Mouse (Mus musculus) midbrain, embryonic 14.5 days (tissue): ENCODE measurements around the gene Usp43. TPM values are rescaled to one million over a fixed set of nuclear protein-coding genes. Genes with fewer than 3 reads are reported as not detected.

Experiments used
- ATAC-seq: fragments of 200-750 bp; cut with Nextera tagmentation; 2 replicates; pipeline ENCODE4 v1.8.0; 2017; ENCODE audit warnings: moderate number of reproducible peaks, moderate library complexity; ENCODE audit not compliant: low FRiP score, low TSS enrichment
- DNase-seq: peaks from one replicate; pipeline ENCODE4 v3.0.0-alpha.2; 2015
- H3K27ac ChIP-seq: fragments of 300-500 bp; sonication (generic); replicated peaks from 2 replicates; pipeline ENCODE4 v1.5.1; 2014; ENCODE audit warnings: mild to moderate bottlenecking, low read depth, low read length, moderate library complexity
- H3K27me3 ChIP-seq: fragments of 300-500 bp; sonication (generic); 2 replicates; pipeline ENCODE4 v1.6.1; 2014; ENCODE audit warnings: low read length, control low read depth, mixed read lengths; ENCODE audit not compliant: control insufficient read depth, insufficient read depth
- H3K36me3 ChIP-seq: fragments of 300-500 bp; sonication (generic); 2 replicates; pipeline ENCODE4 v1.6.1; 2014; ENCODE audit warnings: low read length, control low read depth; ENCODE audit not compliant: control insufficient read depth, insufficient read depth
- H3K4me1 ChIP-seq: fragments of 300-500 bp; sonication (generic); 2 replicates; pipeline ENCODE4 v1.6.1; 2014; ENCODE audit warnings: mild to moderate bottlenecking, antibody characterized with exemption, low read length, control low read depth; ENCODE audit not compliant: control insufficient read depth, insufficient read depth
- H3K4me2 ChIP-seq: fragments of 300-500 bp; sonication (generic); 2 replicates; pipeline ENCODE4 v1.6.1; 2014; ENCODE audit warnings: mild to moderate bottlenecking, low read length, moderate library complexity
- H3K4me3 ChIP-seq: fragments of 300-500 bp; sonication (generic); replicated peaks from 2 replicates; pipeline ENCODE4 v1.5.1; 2014; ENCODE audit warnings: low read depth, low read length
- H3K9ac ChIP-seq: fragments of 300-500 bp; sonication (generic); replicated peaks from 2 replicates; pipeline ENCODE4 v1.6.1; 2014; ENCODE audit warnings: mild to moderate bottlenecking, low read length, moderate library complexity
- H3K9me3 ChIP-seq: fragments of 300-500 bp; sonication (generic); 2 replicates; pipeline ENCODE4 v1.6.1; 2016; ENCODE audit warnings: low read length, control low read depth, mixed read lengths; ENCODE audit not compliant: control insufficient read depth
- WGBS: fragments of 180-500 bp; shearing (Covaris S2); extraction: QIAGEN DNeasy Blood & Tissue Kit; methylation state at CpG from one replicate; pipeline ENCODE4 v1.1.7; 2014; 5-methylcytosine and 5-hydroxymethylcytosine counted together
- polyA plus RNA-seq: library from polyadenylated mRNA; unstranded; fragments of >200 nt; fragmentation: Nextera tagmentation; extraction: Ambion mirVana; gene quantifications from 2 replicates; pipeline ENCODE4 v1.2.1, GENCODE M21; 2014

Usp43 gene
- polyA plus RNA-seq: 0.21 and 0.27 TPM in 2 replicates

DNA sequence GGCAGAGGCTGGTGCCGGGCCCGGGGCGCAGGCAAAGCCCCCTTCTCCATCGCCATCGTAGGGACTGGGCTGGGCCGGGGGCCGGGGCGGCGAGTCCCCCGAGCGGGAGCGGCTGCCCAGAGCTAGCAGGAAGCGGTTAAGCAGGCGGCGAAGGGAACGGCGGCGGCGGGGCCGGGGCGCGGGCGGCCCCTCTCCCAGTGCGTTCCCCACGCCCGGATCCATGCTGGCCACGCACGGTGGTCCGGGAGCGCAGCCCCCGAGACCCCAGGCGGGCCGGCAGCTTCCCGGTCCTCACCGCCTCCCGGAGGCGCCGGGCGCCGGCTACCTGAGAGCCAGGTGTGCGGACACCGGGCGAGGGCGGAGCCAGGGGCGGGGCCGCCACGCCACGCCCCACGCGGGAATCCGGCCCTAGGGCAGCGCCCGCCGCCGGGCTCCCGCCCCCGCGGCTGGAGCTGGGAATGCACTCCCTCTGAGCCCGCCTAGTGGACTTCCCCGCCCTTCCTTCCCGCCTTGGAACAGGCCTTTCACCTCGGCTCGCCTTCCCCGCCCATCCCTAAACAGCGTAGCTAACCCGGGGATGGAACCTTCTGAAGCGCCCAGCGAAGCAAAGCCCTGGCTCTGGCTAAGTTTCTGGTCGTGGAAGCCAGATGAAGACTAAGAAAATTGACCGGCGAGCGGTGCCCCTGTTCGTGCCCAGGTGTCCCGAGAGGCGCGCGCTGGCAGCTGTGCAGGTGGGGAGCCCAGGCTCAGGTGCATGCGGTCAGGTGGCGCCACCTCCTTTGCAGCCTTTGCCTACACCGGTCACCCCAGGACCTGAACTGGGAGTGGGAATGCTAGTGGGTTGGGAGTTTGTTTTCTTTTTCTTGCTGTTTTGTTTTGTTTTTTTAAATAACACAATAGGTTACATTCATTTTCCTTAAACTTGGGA is at the start of gene Usp43:
Gene Usp43, minus strand, starts transcription at position 327 of the 928 bp plus-strand sequence.
- DNase-seq: peak; percentile 58
- under 1% methylated on average over 70 of the region's 80 CpGs for WGBS
- H3K4me1 ChIP-seq: peaks cover 10% of the 10 kb centered on the region; the same call in 1 of the 2 replicates
- peak; percentile 37 for ATAC-seq
- peak within 1 kb of the TSS; percentile 63 for H3K9ac ChIP-seq
- peak within 1 kb of the TSS; percentile 66 for H3K4me3 ChIP-seq
- H3K9me3 ChIP-seq: no peaks in the 10 kb centered on the region
- H3K36me3 ChIP-seq: no peaks in the 10 kb centered on the region
- H3K27ac ChIP-seq: no peak within 1 kb of the TSS
- H3K27me3 ChIP-seq: peaks cover 24% of the 10 kb centered on the region
- H3K4me2 ChIP-seq: peak within 1 kb of the TSS; percentile 100

DNA sequence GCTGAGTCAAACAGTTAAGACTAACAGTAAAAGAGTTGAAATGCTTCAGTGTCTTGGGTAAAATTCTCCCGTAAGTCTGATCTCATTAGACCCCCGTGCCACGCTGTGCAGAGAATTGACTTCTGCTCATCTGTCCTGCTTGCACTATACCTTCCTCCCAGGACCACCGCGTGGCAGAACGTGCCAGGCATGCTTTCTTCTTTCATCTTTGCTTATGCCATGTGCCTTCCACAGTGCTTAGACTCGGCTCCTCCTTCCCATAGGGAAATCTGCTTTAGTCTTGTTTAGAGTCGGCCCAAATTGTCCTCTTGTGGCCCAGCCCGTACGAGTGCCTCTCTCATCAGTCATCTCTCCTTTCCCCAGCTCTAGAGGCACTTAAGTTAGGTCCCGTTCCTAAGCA is 45.9 kb upstream of the Usp43 start:
- no peaks in the 10 kb centered on the region for H3K9me3 ChIP-seq
- DNase-seq (no peak), ATAC-seq (no peak)
- no peak overlapping the region for H3K27ac ChIP-seq
- H3K4me2 ChIP-seq: no peak overlapping the region
- peaks cover 14% of the 10 kb centered on the region for H3K36me3 ChIP-seq
- no peak overlapping the region for H3K9ac ChIP-seq
- H3K4me3 ChIP-seq: no peak overlapping the region
- 53% methylated on average over 11 of the region's 11 CpGs for WGBS
- H3K27me3 ChIP-seq: no peaks in the 10 kb centered on the region
- H3K4me1 ChIP-seq: peaks cover 20% of the 10 kb centered on the region; the same call in 1 of the 2 replicates

DNA sequence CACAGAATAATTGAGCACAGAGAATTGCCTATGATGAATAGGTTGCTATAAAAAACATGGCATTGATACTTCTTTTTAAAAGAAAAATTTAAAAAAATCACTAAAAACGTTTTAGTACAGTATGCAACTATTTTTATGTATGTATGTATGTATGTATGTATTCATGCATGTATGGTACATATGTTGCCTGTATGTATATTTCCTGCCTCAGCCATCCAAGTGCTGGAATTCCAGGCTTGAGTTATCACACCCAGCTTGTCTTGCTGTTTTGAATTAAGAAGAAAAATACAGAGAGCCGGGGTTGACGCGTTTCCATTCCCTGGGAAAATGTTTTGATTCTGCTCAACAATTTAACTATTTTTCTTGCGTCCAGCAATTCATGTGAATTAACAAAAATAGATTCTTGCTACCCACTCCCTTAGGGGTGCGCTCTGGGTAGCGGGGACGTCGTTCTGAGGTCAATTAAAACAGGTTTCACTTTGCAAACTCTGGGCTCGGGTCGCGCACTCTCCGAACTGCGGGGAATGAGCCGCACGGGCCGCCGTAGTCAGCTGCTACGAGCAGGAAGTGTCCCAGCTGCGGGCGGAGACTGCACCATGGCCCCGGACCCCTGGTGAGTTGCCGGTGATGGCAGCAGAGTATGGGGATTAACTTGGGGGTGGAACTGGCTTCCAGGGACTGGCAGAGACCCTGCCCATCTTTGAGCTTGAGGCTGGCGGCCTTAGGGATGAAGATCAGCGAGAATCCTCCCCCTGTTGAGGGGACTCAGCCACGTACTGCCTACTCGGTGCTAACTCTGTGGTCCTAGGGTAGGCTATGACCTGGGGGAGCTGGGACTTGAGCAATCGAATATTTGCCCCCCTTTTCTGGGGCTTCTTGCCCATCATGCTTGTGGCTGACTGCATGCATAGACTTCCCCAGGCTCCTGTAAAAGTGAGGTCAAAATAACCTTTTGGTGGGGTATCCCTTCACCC is 44.2 kb upstream of the Usp43 start, which contains the start of gene Stx8:
Gene Stx8, plus strand, starts transcription at position 289 of the 974 bp plus-strand sequence.
- DNase-seq (peak; percentile 92), ATAC-seq (peak; percentile 71; the same call in 1 of the 2 replicates)
- H3K9me3 ChIP-seq: no peaks in the 10 kb centered on the region
- peaks cover 20% of the 10 kb centered on the region; the same call in 1 of the 2 replicates for H3K4me1 ChIP-seq
- H3K4me3 ChIP-seq: peak within 1 kb of the TSS; percentile 72
- H3K27me3 ChIP-seq: no peaks in the 10 kb centered on the region
- H3K4me2 ChIP-seq: peak within 1 kb of the TSS; percentile 79
- peak within 1 kb of the TSS; percentile 70 for H3K9ac ChIP-seq
- H3K36me3 ChIP-seq: peaks cover 11% of the 10 kb centered on the region; the same call in 1 of the 2 replicates
- no peak within 1 kb of the TSS for H3K27ac ChIP-seq
- under 1% methylated on average over 28 of the region's 28 CpGs for WGBS

DNA sequence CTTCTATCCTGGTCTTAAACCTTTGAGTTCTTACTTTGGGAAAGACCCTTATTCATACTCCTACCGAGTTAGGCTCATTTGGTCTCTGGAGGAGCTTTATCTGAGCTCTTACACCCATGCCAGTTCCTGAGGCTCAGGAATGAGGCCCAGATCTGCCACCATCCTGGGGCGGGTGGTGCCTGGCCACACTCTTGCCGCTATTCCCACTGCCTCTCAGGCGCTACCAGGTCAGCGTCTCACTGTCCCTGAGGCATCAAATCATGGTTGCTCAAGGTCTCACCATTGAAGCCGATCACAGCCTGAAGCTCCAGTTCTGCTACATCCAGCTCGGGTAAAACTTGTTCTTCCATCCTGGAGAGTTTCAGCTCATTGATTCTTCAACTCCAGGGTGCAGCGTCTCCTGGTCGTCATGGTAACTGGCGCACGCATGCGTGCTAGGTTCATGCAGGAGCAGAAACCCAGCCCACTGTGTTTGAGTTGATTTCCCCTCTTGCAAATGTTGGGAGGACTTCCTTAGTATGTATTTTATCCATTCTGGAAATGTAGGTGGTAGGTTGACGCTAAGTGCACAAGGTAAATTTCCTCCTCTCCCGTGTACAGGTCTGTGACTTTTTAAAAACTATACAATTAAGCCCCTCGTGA is 43.4 kb upstream of the Usp43 start, which contains the start of gene Cfap52:
Gene Cfap52, minus strand, starts transcription at position 410 of the 642 bp plus-strand sequence.
- Histone ChIP-seq H3K4me3 (peak within 1 kb of the TSS; percentile 72), H3K9ac (peak within 1 kb of the TSS; percentile 70), H3K4me1 (peaks cover 20% of the 10 kb centered on the region; the same call in 1 of the 2 replicates), H3K27me3 (no peaks in the 10 kb centered on the region), H3K4me2 (peak within 1 kb of the TSS; percentile 79), H3K36me3 (peaks cover 5% of the 10 kb centered on the region; the same call in 1 of the 2 replicates), H3K9me3 (no peaks in the 10 kb centered on the region), H3K27ac (no peak within 1 kb of the TSS)
- 6% methylated on average over 15 of the region's 15 CpGs for WGBS
- DNase-seq (peak; percentile 92), ATAC-seq (no peak)

DNA sequence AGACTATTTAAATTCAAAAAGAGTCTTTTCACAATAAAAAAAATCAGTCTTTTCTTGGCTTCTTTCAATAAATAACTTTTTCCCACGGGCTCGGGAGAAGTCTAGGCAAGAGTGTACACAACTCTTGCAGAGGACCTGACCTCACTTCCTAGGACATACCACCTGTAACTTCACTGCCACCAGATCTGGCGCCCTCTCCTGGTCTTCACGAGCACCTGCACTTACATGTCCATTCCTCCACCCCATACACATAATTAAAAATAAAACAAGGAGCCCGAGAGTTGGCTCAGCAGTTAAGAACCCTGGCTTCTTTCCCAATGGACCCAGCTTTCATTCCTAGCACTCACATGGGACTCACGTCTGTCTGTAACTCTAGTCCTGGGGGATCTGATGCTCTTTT is 42.2 kb upstream of the Usp43 start:
- peaks cover 20% of the 10 kb centered on the region; the same call in 1 of the 2 replicates for H3K4me1 ChIP-seq
- no peak overlapping the region for H3K4me3 ChIP-seq
- H3K27me3 ChIP-seq: no peaks in the 10 kb centered on the region
- no peak overlapping the region for H3K27ac ChIP-seq
- no peaks in the 10 kb centered on the region for H3K9me3 ChIP-seq
- no peak for DNase-seq
- ATAC-seq: no peak
- no peak overlapping the region for H3K4me2 ChIP-seq
- no peak overlapping the region for H3K9ac ChIP-seq
- H3K36me3 ChIP-seq: no peaks in the 10 kb centered on the region
- WGBS: 82% methylated on average over 6 of the region's 6 CpGs

DNA sequence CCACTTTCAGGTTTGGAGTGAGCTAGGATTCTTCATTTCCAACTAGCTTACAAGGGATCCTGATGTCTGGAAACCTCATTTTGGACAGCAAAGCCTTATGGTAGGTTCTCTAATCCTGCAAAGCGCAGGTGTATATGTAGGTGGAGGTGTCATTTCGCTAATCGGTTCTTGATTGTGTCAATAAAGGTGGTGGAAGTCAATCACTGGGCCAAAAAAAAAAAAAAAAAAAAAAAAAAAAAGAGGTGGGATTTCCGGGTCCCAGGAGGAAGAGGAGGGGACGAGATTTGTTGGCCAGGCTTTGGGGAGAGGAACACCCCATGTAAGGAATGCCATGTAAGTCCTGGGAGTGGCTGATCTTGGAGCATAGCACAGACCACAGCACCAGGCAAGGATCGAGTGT is 32.5 kb upstream of the Usp43 start:
- Histone ChIP-seq H3K9ac (no peak overlapping the region), H3K4me1 (no peaks in the 10 kb centered on the region), H3K27me3 (no peaks in the 10 kb centered on the region), H3K4me3 (no peak overlapping the region), H3K9me3 (no peaks in the 10 kb centered on the region), H3K27ac (no peak overlapping the region), H3K36me3 (no peaks in the 10 kb centered on the region), H3K4me2 (no peak overlapping the region)
- DNase-seq (no peak), ATAC-seq (no peak)
- WGBS: 94% methylated on average over 6 of the region's 6 CpGs

DNA sequence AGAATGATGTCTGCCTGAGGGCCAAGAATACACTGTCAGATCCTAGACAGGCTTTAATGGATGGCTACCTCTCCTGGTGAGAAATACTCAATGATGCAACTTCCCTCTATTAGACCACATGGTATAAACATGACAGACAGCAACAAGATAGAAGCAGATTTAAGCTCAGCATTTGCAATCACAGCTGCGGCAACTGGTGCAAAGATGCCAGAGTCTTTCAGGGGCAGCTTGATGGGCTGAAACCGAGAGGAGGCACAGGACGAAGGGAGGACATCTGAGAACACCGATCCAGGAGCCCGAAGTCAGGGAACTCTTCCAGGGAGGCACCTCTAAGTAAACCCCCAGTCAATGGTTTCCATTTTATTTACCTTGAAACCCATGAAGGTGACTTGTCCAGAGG is 31.7 kb upstream of the Usp43 start:
- 81% methylated on average over 5 of the region's 5 CpGs for WGBS
- no peaks in the 10 kb centered on the region for H3K9me3 ChIP-seq
- no peaks in the 10 kb centered on the region for H3K4me1 ChIP-seq

DNA sequence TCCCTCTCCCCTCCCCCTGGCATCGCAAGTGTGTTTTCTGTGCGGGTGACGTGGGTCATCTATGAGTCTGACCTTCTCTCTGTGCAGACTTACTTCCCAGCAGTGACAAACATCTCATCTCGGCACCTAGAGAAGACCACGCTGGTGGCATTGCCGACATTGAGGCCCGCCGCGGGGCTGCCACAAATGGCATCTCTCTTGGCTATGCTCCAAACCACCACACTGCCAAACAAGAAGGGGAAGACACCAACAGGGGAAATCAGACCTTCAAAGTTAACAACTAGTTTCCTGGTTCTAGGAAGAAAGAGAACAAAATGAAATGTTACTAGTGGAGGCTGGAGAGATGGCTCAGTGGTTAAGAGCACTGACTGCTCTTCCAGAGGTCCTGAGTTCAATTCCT is 27.5 kb upstream of the Usp43 start:
- no peak for ATAC-seq
- Histone ChIP-seq H3K4me2 (no peak overlapping the region), H3K4me1 (no peaks in the 10 kb centered on the region), H3K27me3 (no peaks in the 10 kb centered on the region), H3K36me3 (no peaks in the 10 kb centered on the region), H3K9me3 (no peaks in the 10 kb centered on the region), H3K9ac (no peak overlapping the region), H3K27ac (no peak overlapping the region), H3K4me3 (no peak overlapping the region)
- 94% methylated on average over 9 of the region's 9 CpGs for WGBS
- no peak for DNase-seq

More for the DNA sequence above, 31.7 kb upstream of the Usp43 start:
- no peak overlapping the region for H3K27ac ChIP-seq
- H3K4me3 ChIP-seq: no peak overlapping the region
- no peaks in the 10 kb centered on the region for H3K36me3 ChIP-seq
- H3K4me2 ChIP-seq: no peak overlapping the region
- ATAC-seq (no peak), DNase-seq (no peak)
- H3K9ac ChIP-seq: no peak overlapping the region
- H3K27me3 ChIP-seq: no peaks in the 10 kb centered on the region
